Mouse (Mus musculus) embryonic stem cell, embryonic (primary cell): ENCODE measurements around the gene Olfr1410.

Experiments used
- CTCF ChIA-PET, 4 experiments: fragments of 300-600 bp in 2 of 4; fragments of 350-600 bp in 2 of 4; sonication (Branson Sonifier 250); formaldehyde crosslinking; loops; one replicate each; lab custom pipeline; 2022; ENCODE audit warnings: inconsistent platforms in 2 of 4; lab: Charles Lee
- POLR2A ChIA-PET, 4 experiments: fragments of 300-600 bp in 2 of 4; fragments of 350-600 bp in 2 of 4; sonication (Branson Sonifier 250); formaldehyde crosslinking; loops; one replicate each; lab custom pipeline; 2022; ENCODE audit warnings: antibody characterized with exemption in 4 of 4, inconsistent platforms in 1 of 4; lab: Charles Lee

The Olfr1410 gene

DNA sequence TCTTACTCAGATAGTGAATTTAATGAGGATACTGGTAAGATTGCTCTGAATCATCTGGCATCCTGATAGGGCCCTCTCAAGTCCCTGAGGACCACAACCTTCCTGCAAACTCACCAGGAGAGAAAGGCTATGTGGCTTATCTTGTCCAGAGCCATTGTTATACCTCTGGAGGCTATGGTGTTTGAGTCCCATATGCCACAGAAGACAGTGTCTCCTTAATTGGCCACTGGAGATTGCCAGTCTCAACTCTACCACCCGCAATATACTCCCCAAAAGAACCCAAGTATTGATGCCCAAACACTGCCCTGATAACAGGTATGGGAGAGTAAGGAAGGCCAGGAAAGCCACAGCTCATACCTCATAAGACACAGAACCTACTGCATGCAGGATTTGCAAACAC, at the start of gene Olfr1410:
TSS of gene Olfr1410 (plus strand) at position 301 of the 400 bp plus-strand sequence.
- ChIA-PET POLR2A (no interaction called here), CTCF (interaction anchor here in 2 of 4 experiments (0.5 to 1.0 kb wide), 2 partner anchors 43 to 83 kb away, joined by 3 read pairs; partner anchors contain the start of gene Otos (in 1 of the 2))

DNA sequence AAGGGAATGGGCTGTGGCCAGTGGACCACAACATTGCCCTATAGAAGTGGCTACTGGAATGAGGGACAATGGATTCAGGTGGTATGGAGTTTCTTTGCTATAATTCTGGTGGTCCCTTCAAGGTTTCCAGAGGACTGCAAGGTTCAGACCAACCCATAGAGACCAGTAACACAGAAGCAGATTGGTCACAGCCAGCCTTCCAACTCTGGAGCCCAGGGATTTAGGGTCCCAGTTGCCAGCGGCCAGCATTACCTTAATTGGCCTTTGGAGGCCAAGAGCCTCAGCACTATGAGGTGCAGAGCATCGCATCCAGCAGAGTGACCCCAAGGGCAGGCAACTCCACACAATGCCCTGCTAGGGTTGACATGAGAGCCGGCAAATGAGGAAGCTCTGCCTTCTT, 34.6 kb upstream of the Olfr1410 start, which contains the start of gene Olfr1413:
TSS of gene Olfr1413 (plus strand) at position 301 of the 400 bp plus-strand sequence.
- POLR2A ChIA-PET, result no interaction called here

DNA sequence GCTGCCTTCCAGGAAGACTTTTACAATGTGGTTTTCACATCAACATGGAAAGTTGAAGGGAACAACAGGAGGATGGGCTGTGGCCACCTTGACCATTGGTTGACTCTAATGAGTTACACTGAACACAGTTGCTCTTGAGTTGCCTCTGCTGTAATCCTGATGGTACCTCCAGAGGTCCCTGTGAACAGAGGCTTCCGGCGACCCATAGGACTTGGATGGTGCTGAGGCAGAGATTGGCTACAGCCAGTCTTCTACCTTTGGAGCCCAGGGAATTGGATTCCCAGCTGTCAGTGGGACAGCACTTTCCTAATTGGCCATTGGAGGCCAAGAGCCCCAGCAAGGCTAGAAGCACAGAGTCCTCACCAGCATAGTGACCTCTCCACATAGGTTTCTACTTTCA, 20.1 kb upstream of the Olfr1410 start, which contains the start of gene Olfr1412:
TSS of gene Olfr1412 (plus strand) at position 301 of the 400 bp plus-strand sequence.
- POLR2A ChIA-PET, result no interaction called here
- CTCF ChIA-PET, result no interaction called here

More for the DNA sequence above, 34.6 kb upstream of the Olfr1410 start, which contains the start of gene Olfr1413:
- CTCF ChIA-PET, result no interaction called here

DNA sequence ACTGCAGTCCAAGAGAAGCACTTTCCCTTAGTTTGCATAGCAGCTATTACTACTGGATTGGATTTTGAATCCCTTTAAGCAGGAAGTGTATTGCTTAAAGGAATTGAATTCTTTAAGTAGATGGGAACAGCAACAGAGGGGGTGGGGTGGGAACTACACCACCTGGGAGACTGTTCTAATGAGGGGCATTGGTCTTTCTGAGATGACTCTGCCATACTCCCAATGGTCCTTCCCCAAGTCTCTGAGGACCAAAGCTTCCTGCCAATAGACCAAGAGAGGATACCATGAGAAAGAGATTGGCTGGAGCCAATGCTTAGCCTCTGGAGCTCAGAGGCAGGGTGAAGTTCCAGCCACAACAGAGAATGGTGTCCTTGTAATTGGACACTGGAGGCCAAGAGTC, 11.5 kb upstream of the Olfr1410 start, which contains the start of gene Olfr1411:
TSS of gene Olfr1411 (plus strand) at position 301 of the 400 bp plus-strand sequence.
- ChIA-PET CTCF (interaction anchor here in 2 of 4 experiments (0.5 to 0.8 kb wide), 2 partner anchors 17 to 18 kb away, joined by 4 to 5 read pairs; no protein-coding TSS in a partner anchor), POLR2A (no interaction called here)

DNA sequence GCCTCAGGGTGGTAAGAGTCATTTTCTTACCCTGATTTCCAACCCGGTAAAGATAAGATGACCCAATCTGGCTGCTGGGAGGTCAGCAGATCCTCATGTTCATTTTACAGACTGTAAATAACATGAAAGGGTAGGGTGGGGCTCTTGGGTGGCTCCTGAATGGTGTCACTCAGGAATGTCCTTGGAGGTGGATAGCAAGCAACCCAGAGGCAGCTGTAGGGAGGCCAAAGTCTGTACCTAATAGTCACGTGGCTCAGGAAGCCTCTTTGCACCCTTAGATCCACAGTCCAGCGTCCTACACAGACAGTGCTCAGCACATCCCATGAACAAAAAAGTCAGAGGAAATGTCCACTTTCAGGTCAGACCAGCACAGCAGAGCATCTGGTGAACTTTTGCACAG, 9.6 kb upstream of the Olfr1410 start:
- ChIA-PET POLR2A (no interaction called here), CTCF (no interaction called here)

DNA sequence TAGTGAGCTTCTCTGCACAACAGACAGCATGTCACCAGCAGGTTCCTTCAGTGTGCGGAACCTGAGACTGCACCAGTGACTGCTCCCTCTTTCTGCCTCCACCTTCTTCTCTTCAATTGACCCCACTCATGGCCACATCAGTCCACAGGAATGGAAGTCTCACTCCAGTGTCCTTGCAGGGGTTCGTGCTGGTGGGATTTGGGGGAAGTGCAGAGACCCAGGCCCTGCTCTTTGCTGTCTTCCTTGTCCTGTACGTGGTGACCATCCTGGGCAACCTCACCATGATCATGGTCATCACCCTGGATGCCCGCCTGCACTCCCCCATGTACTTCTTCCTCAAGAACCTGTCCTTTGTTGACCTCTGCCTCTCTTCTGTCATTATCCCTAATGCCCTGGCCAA, 2.1 kb downstream of the Olfr1410 start:
- ChIA-PET POLR2A (no interaction called here), CTCF (interaction anchor here in 1 of 4 experiments (0.8 kb wide), 1 partner anchor 41 kb away, joined by 5 read pairs; the partner anchor contains the start of gene Otos)

DNA sequence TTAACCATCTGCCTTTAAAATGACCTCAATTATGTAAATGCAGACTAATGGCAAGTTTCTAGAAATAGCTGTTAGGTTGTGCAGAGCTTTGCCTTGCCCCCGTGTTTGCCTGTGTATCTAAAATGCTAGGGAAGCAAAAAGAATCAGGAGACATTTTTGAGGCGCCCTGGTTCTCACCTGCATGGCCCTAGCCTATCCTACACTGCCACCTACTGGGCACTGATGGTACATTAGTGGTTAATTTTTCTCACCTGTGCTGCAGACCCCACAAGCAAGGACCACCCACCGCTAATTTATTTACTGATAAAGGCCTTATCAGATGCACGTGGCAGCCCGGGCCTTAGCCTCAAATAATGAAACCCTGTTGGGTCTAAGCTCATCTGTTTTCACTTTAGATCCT, 5.4 kb downstream of the Olfr1410 start:
- CTCF ChIA-PET, result interaction anchor here in 3 of 4 experiments (0.6 to 1.1 kb wide), 6 partner anchors 17 to 979 kb away, joined by 3 to 8 read pairs (median 4); partner anchors contain the start of gene Olfr1411 (in 1 of the 3)
- POLR2A ChIA-PET, result interaction anchor here in 1 of 4 experiments (1.6 kb wide), 1 partner anchor 138 kb away, joined by 4 read pairs; the partner anchor contains the start of gene Ndufa10

DNA sequence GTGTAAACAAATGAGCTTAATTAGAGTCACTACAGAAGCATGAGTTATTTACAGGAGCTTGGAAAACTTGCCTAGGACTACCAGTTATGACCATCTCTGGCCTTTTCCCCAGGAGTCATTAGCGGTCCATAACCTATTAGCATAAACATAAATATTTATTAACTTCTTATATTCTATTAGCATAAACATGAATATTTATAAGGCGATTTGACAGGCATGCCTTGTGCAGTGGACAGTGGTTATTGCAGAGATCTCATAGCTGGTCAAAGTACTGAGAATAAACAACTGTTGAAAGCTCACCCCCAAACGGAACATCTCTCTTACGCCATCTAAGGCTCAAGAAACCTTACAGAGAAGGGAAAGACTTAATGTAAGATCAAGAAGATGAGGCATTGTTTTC, 7.6 kb downstream of the Olfr1410 start:
- POLR2A ChIA-PET, result interaction anchor here in 1 of 4 experiments (0.7 to 1.8 kb wide), 2 partner anchors 140 to 1012 kb away, joined by 3 to 4 read pairs; partner anchors contain the start of gene Ndufa10
- CTCF ChIA-PET, result interaction anchor here in 2 of 4 experiments (0.6 to 1.4 kb wide), 2 partner anchors 92 to 515 kb away, joined by 3 to 10 read pairs; no protein-coding TSS in a partner anchor

DNA sequence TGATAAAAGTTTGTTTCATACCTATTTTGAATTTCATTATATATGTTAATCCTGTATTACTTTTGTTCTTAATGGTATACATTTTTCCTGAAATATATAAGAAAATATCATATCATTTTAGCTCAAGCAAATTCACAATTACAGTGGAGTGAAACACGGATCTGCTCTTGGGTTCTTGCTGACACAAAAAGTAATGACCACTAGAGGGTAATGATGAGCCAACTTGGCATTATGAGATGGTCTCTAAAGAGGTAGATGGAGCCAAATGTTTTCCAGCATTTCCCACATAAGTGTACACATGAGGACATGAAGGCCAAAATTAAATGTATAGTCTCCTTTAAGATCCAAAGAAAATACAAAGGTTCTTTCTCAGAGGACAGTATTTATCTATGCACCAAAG, 8.9 kb downstream of the Olfr1410 start:
- ChIA-PET POLR2A (interaction anchor here in 1 of 4 experiments (1.8 kb wide), 1 partner anchor 141 kb away, joined by 4 read pairs; the partner anchor contains the start of gene Ndufa10), CTCF (interaction anchor here in 2 of 4 experiments (0.6 to 2.1 kb wide), 4 partner anchors 34 to 219 kb away, joined by 4 to 14 read pairs (median 5); partner anchors contain the start of gene Otos (in 1 of the 2))

DNA sequence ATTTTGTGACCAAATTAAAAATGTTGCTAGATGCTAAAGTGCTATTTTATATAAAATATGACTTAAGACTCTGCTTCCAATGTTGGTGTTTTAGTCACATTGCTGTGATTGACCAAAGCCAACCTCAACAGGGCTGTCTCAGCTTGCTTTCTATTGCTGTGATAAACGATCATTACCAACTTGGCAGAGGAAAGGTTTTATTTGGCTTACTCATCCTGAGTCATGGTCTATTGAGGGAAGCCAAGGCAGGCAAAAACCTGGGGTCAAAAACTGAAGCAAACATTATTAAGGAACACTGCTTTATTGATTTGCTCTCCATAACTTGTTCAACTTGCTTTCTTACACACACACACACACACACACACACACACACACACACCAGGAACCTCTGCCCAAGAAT, 10.5 kb downstream of the Olfr1410 start:
- ChIA-PET CTCF (interaction anchor here in 2 of 4 experiments (0.7 to 2.1 kb wide), 3 partner anchors 32 to 218 kb away, joined by 3 to 14 read pairs (median 3); partner anchors contain the start of gene Otos (in 2 of the 2)), POLR2A (interaction anchor here in 1 of 4 experiments (0.7 kb wide), 2 partner anchors 952 to 1316 kb away, joined by 3 read pairs; no protein-coding TSS in a partner anchor)

DNA sequence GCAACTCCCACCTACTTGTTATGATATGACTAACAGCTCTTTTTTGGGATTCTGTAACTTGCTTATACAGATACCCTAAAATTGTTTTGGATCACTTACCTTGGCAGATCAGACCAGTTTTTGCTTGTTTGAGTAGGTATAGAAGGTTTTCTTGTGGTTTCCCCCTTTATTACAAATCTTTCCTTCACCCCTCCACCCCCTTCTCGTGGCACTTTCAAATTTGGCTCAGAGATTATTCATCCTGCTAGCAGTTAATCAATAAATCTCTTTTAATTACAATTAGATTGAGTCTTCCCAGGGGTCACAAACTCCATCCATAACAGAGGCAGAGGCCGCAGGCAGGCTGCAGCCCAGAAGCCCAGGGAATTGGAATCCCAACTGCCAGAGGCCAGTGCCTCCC, 11.9 kb downstream of the Olfr1410 start, which contains the start of gene Olfr12:
TSS of gene Olfr12 (plus strand) at position 301 of the 400 bp plus-strand sequence.
- ChIA-PET CTCF (interaction anchor here in 1 of 4 experiments (1.0 kb wide), 1 partner anchor 30 kb away, joined by 4 read pairs; no protein-coding TSS in a partner anchor), POLR2A (no interaction called here)

DNA sequence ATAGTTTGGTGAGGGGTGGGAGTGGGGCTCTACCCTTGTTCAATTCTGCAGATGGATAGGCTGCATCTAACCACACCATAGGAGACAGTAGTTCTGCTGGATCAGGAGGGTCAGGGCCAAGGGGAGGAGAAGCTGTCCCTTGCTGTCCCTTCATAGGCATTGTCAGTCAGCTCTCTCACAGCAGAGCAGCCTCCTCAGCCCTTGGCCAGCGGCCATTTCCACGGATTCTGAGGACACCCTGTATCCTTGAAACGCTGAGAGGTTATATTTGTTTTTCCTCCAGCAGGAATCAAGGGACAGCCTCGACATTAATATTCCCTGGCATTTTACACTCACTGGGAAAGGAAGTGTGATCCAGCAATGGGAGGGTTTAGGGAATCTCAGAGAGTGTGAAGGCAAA, 12.8 kb downstream of the Olfr1410 start:
- POLR2A ChIA-PET, result interaction anchor here in 1 of 4 experiments (0.5 kb wide), 1 partner anchor 12 kb away, joined by 3 read pairs; no protein-coding TSS in a partner anchor
- CTCF ChIA-PET, result no interaction called here

DNA sequence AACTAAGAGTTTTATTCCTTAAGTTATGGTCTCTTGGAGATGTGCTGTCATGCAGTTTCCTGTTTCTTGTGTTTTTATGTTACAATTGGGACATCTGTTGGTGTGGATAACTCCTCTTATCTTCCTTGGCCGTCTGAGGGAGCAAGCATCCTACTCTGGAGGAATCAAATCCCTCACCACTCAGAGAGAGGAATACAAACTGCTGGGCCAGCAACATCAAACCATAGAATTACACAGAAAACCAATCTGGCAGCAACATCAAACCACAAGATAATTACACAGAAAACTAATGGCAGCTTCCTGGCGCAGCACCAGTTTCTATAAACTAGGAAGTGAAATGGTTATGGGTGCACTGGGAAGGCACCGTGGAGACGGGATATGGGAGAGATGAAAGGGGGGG, 22.6 kb downstream of the Olfr1410 start:
- POLR2A ChIA-PET, result no interaction called here
- CTCF ChIA-PET, result no interaction called here

DNA sequence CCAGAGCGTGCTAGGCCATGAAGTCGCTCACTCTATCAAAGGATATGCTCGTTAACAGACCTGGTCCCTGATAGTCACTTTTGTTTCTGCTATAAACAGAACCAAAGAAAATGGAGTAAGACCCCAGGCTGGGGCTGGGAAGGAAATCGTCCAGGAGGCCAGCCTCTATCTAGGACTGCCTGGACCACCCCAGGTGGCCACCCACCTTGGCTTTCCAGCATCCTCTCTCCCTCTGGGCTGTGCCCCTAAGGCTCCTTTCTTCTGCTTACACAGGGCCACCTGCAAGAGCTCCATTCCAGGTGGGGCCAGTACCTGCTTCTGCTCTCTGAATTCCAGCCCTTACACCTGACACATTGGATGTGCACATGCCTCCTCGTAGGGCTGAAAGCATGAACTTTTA, 26.6 kb downstream of the Olfr1410 start:
- CTCF ChIA-PET, result interaction anchor here in 1 of 4 experiments (1.2 kb wide), 2 partner anchors 111 to 113 kb away, joined by 3 to 5 read pairs; no protein-coding TSS in a partner anchor
- POLR2A ChIA-PET, result no interaction called here

DNA sequence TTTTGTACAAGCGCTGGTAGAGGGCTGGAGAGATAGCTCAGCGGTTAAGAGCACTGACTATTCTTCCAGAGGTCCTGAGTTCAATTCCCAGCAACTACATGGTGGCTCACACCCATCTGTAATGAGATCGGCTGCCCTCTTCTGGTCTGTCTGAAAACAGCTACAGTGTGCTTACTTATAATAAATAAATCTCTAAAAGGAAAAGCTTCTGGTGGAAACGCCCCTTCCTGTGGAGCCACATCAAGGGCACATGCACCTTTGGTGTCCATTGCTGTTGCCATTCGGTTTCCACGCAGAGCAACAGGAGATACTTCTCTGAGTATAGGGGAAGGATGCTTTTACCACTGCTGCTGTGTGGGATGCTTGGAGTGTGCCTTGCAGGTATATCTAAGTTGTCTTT, 27.4 kb downstream of the Olfr1410 start:
- ChIA-PET POLR2A (interaction anchor here in 2 of 4 experiments (0.5 to 1.0 kb wide), 2 partner anchors 9 to 234 kb away, joined by 3 to 7 read pairs; partner anchors contain the start of gene Cops9 (in 1 of the 2)), CTCF (interaction anchor here in 3 of 4 experiments (0.7 to 1.2 kb wide), 7 partner anchors 8 to 114 kb away, joined by 3 to 5 read pairs (median 3); partner anchors contain the start of genes Otos (in 2 of the 3) and Cops9 (in 1 of the 3))

DNA sequence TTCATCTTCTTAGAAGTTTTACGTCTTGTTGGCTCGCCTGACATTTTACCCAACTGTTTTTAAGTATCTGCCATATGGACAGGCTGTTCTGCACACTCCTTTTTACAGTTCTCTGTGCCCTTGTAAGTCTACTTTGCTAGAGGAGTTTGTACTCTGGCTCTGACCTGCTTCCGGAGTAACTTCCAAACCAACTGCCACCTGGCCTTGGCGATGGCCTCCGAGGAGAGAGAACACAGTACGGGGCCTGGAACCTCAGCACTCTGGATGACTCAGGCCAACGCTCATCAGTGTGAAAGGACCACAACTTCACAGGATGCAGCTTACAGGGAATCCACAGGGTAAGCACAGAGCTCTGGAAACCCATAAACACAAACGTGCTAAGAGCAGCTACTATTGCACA, 28.1 kb downstream of the Olfr1410 start:
- CTCF ChIA-PET, result interaction anchor here in 3 of 4 experiments (0.6 to 1.7 kb wide), 6 partner anchors 8 to 671 kb away, joined by 3 to 5 read pairs (median 4); partner anchors contain the start of genes Otos (in 2 of the 3) and Cops9 (in 1 of the 3)
- POLR2A ChIA-PET, result no interaction called here

DNA sequence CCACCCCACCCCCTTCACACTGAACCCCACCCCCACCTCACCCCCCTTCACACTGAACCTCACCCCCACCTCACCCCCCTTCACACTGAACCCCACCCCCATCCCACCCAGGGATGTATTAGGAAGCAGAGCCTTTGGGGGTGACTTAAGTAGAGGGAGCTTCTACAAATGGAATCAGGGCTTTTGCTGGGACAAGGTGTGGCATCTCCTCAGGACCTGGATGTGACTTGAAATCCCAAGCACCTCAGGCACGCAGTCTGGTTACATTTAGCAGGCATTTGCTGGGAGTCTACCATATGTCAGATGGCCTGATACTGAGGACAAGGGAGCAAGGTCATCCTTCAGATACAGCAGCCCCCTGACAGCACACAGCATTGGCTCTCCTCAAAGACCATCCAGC, 29.0 kb downstream of the Olfr1410 start:
- ChIA-PET CTCF (interaction anchor here in 2 of 4 experiments (0.8 to 1.7 kb wide), 3 partner anchors 14 to 672 kb away, joined by 3 to 5 read pairs (median 5); partner anchors contain the start of gene Otos (in 1 of the 2)), POLR2A (interaction anchor here in 1 of 4 experiments (0.6 to 1.2 kb wide), 2 partner anchors 198 to 222 kb away, joined by 3 to 4 read pairs; no protein-coding TSS in a partner anchor)

DNA sequence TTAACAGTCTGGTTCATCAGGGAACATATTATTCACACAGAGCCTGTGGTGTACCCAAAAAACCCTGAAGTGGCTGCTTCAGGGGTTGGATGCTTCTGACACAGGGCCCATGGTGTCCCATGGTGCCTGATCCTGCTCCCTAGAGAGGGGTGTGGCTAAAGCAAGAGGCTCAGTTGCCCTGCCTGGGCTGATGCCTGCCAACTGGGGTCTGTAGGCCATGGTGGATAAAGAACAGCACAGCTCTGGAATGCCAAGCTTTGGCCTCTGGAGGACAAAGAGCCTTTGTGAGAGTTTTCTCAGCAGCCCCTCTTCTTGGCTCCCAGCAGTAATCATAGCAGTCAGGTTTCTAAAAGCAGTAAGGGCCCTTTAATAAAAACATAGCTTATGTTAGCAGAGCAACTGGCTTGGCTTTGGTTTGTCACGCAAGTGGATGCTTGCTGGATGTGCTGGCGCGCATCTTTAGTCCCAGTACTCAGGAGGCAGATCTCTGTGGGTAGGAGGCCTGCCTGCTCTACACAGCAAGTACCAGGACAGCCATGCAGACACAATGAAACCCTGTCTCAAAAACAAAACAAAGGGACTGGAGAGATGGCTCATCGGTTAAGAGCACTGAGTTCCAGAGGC, 29.5 kb downstream of the Olfr1410 start:
- CTCF ChIA-PET, result interaction anchor here in 1 of 4 experiments (0.5 to 1.7 kb wide), 2 partner anchors 14 to 113 kb away, joined by 5 to 7 read pairs; partner anchors contain the start of gene Otos
- POLR2A ChIA-PET, result interaction anchor here in 1 of 4 experiments (0.6 to 1.2 kb wide), 2 partner anchors 198 to 222 kb away, joined by 3 to 4 read pairs; no protein-coding TSS in a partner anchor
